Mouse (Mus musculus): Measurements from ENCODE around the gene Ptbp1. TPM values are rescaled to one million over a fixed set of nuclear protein-coding genes. Genes with fewer than 3 reads are reported as not detected.

Ptbp1 gene
- polyA plus RNA-seq, 1 experiment = not detected

GRCm38 (mm10) chr10:79815671-79816494, 38.3 kb upstream of the Ptbp1 start:
- 81% methylated on average over 12 of the region's 12 CpGs for WGBS
- H3K4me1 ChIP-seq (ENCODE audit: control insufficient read depth, insufficient read depth, low read length) = peaks cover 7% of the 10 kb centered on the region; the same call in 1 of the 2 replicates
- TF ChIP-seq POLR2A (IDR thresholded peaks at IDR 0.05; ENCODE audit: insufficient read depth, low read depth, low read length) = no peak
- TF ChIP-seq CTCF (IDR thresholded peaks at IDR 0.05; ENCODE audit: insufficient read depth, low read depth, low read length) = no peak
- no peak overlapping the region for H3K4me3 ChIP-seq (ENCODE audit: insufficient read depth, low read depth, low read length)
- H3K27ac ChIP-seq (ENCODE audit: insufficient read depth, low read depth, low read length) = no peak overlapping the region

GRCm38 (mm10) chr10:79817111-79817510, 37.1 kb upstream of the Ptbp1 start:
- H3K4me3 ChIP-seq (ENCODE audit: insufficient read depth, low read depth, low read length) = no peak overlapping the region
- no peak for TF ChIP-seq CTCF (IDR thresholded peaks at IDR 0.05; ENCODE audit: insufficient read depth, low read depth, low read length)
- no peak for TF ChIP-seq POLR2A (IDR thresholded peaks at IDR 0.05; ENCODE audit: insufficient read depth, low read depth, low read length)
- H3K27ac ChIP-seq (ENCODE audit: insufficient read depth, low read depth, low read length) = no peak overlapping the region
- WGBS = 75% methylated on average over 2 of the region's 2 CpGs
- H3K4me1 ChIP-seq (ENCODE audit: control insufficient read depth, insufficient read depth, low read length) = peaks cover 4% of the 10 kb centered on the region; the same call in 1 of the 2 replicates

DNA sequence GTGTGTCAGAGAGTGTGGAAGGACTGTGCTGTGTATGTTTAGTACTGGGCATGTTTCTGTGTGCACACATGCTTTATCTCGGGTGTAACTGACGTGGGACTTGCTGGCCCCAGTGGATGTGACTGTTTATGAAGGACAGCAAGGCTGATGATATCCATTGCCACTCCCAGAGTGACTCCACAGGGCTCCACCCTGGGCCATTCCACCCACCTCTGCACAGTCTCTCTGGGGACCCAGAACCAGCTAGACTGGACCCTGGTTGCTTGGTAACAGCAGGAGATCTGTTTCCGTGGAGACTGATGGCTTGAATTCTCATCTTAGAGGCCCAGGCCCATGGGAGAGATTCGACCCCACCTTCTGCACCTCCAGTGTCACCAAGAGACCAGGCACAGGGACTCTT, 36.0 kb upstream of the Ptbp1 start:
- Histone ChIP-seq H3K4me1 (ENCODE audit: control insufficient read depth, insufficient read depth, low read length) (0 out of 2 replicates have a peak, but pooled peaks cover 4% of the 10 kb centered on the region), H3K4me3 (ENCODE audit: insufficient read depth, low read depth, low read length) (no peak overlapping the region), H3K27ac (ENCODE audit: insufficient read depth, low read depth, low read length) (no peak overlapping the region)
- TF ChIP-seq POLR2A (IDR thresholded peaks at IDR 0.05; ENCODE audit: insufficient read depth, low read depth, low read length) = no peak
- TF ChIP-seq CTCF (IDR thresholded peaks at IDR 0.05; ENCODE audit: insufficient read depth, low read depth, low read length) = no peak
- 78% methylated on average over 4 of the region's 4 CpGs for WGBS

DNA sequence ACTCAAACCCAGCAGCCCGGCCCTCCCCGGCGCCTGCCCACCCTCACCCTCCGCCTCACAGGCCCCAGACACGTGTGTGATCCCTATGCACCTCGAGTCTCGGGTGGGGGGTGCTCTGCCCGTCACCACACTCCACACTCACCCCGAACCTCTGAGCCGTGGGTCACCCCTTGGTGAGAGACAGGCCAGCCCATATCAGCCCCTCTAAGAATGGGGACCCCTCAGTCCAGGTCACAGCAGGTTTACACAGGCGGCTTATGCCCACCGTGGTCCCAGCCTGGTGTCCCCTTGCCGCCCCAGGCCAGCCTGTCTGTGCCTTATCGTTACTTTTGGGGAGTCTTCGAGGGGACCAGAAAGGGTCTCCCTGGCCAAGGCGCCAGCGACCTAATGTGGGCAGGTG, 34.6 kb upstream of the Ptbp1 start:
- Histone ChIP-seq H3K4me1 (ENCODE audit: control insufficient read depth, insufficient read depth, low read length) (0 out of 2 replicates have a peak, but pooled peaks cover 4% of the 10 kb centered on the region), H3K27ac (ENCODE audit: insufficient read depth, low read depth, low read length) (no peak overlapping the region), H3K4me3 (ENCODE audit: insufficient read depth, low read depth, low read length) (no peak overlapping the region)
- 92% methylated on average over 17 of the region's 17 CpGs for WGBS
- TF ChIP-seq CTCF (IDR thresholded peaks at IDR 0.05; ENCODE audit: insufficient read depth, low read depth, low read length) = no peak
- TF ChIP-seq POLR2A (IDR thresholded peaks at IDR 0.05; ENCODE audit: insufficient read depth, low read depth, low read length) = no peak

- WGBS = 84% methylated on average over 8 of the region's 8 CpGs
- no peak overlapping the region for H3K4me3 ChIP-seq (ENCODE audit: insufficient read depth, low read depth, low read length)
- no peak for TF ChIP-seq CTCF (IDR thresholded peaks at IDR 0.05; ENCODE audit: insufficient read depth, low read depth, low read length)
- 0 out of 2 replicates have a peak, but pooled peaks cover 4% of the 10 kb centered on the region for H3K4me1 ChIP-seq (ENCODE audit: control insufficient read depth, insufficient read depth, low read length)
- H3K27ac ChIP-seq (ENCODE audit: insufficient read depth, low read depth, low read length) = no peak overlapping the region
Measured at GRCm38 (mm10) chr10:79820277-79820676, 34.0 kb upstream of the Ptbp1 start.

DNA sequence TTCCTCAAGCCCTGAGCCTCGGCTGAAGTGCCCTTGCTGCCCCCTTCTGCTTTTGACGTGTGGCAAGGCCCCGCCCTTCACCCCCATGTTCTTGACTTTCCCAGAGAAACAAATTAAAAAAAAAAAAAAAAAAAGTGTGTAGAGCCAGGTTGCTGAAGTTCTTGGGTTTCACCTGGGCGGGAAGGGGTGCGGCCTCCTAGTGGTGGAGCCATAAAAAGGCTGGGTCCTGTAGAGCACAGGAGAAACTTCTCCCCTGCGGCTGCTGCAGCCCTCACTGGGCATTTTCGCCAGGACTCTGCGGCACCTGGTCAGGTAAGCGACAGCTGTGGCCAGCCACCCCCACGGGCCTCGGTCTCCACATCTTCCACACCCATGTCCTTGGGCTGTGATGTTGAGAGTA, 33.4 kb upstream of the Ptbp1 start, which contains the start of gene Misp:
TSS of gene Misp (plus strand) at position 208 of the 400 bp plus-strand sequence.
- Histone ChIP-seq H3K4me1 (ENCODE audit: control insufficient read depth, insufficient read depth, low read length) (0 out of 2 replicates have a peak, but pooled peaks cover 4% of the 10 kb centered on the region), H3K27ac (ENCODE audit: insufficient read depth, low read depth, low read length) (no peak within 1 kb of the TSS), H3K4me3 (ENCODE audit: insufficient read depth, low read depth, low read length) (no peak within 1 kb of the TSS)
- TF ChIP-seq POLR2A (IDR thresholded peaks at IDR 0.05; ENCODE audit: insufficient read depth, low read depth, low read length) (no peak), CTCF (IDR thresholded peaks at IDR 0.05; ENCODE audit: insufficient read depth, low read depth, low read length) (no peak)
- WGBS = 71% methylated on average over 11 of the region's 11 CpGs

- TF ChIP-seq POLR2A (IDR thresholded peaks at IDR 0.05; ENCODE audit: insufficient read depth, low read depth, low read length) (no peak), CTCF (IDR thresholded peaks at IDR 0.05; ENCODE audit: insufficient read depth, low read depth, low read length) (no peak)
- H3K4me1 ChIP-seq (ENCODE audit: control insufficient read depth, insufficient read depth, low read length) = 0 out of 2 replicates have a peak, but pooled peaks cover 4% of the 10 kb centered on the region
- H3K4me3 ChIP-seq (ENCODE audit: insufficient read depth, low read depth, low read length) = no peak overlapping the region
- no peak overlapping the region for H3K27ac ChIP-seq (ENCODE audit: insufficient read depth, low read depth, low read length)
- WGBS = 86% methylated on average over 12 of the region's 12 CpGs
Measured at GRCm38 (mm10) chr10:79821731-79822130, 32.5 kb upstream of the Ptbp1 start.

GRCm38 (mm10) chr10:79822372-79822771, 31.9 kb upstream of the Ptbp1 start:
- WGBS = 37% methylated on average over 17 of the region's 17 CpGs
- Histone ChIP-seq H3K27ac (ENCODE audit: insufficient read depth, low read depth, low read length) (no peak overlapping the region), H3K4me3 (ENCODE audit: insufficient read depth, low read depth, low read length) (no peak overlapping the region), H3K4me1 (ENCODE audit: control insufficient read depth, insufficient read depth, low read length) (0 out of 2 replicates have a peak, but pooled peaks cover 4% of the 10 kb centered on the region)
- TF ChIP-seq CTCF (IDR thresholded peaks at IDR 0.05; ENCODE audit: insufficient read depth, low read depth, low read length) (no peak), POLR2A (IDR thresholded peaks at IDR 0.05; ENCODE audit: insufficient read depth, low read depth, low read length) (no peak)

- 0 out of 2 replicates have a peak, but pooled peaks cover 4% of the 10 kb centered on the region for H3K4me1 ChIP-seq (ENCODE audit: control insufficient read depth, insufficient read depth, low read length)
- H3K27ac ChIP-seq (ENCODE audit: insufficient read depth, low read depth, low read length) = no peak overlapping the region; the same call in 1 of the 2 replicates
- WGBS = 74% methylated on average over 6 of the region's 6 CpGs
- TF ChIP-seq CTCF (IDR thresholded peaks at IDR 0.05; ENCODE audit: insufficient read depth, low read depth, low read length) (no peak), POLR2A (IDR thresholded peaks at IDR 0.05; ENCODE audit: insufficient read depth, low read depth, low read length) (no peak)
- no peak overlapping the region for H3K4me3 ChIP-seq (ENCODE audit: insufficient read depth, low read depth, low read length)
Measured at GRCm38 (mm10) chr10:79823011-79823410, 31.2 kb upstream of the Ptbp1 start.
